Mouse (Mus musculus) liver, embryonic 14.5 days (tissue): ENCODE results near the gene Sox21. TPM values are rescaled to one million over a fixed set of nuclear protein-coding genes. Genes with fewer than 3 reads are reported as not detected.

Experiments used
- ATAC-seq: fragments of 200-750 bp; cut with Nextera tagmentation; 2 replicates; pipeline ENCODE4 v1.8.0; 2017; ENCODE audit warnings: moderate number of reproducible peaks, mild to moderate bottlenecking, moderate library complexity; ENCODE audit not compliant: insufficient read depth
- DNase-seq, 3 experiments: peaks; one replicate each; pipeline ENCODE4 v3.0.0-alpha.2; 2012 to 2013; ENCODE audit warnings: low read depth in 3 of 3, low spot score in 3 of 3
- H3K27ac ChIP-seq: fragments of 300-500 bp; sonication (generic); 2 replicates; pipeline ENCODE4 v1.5.1; 2014; ENCODE audit warnings: moderate library complexity, mild to moderate bottlenecking, control low read depth, inconsistent platforms
- H3K27me3 ChIP-seq: fragments of 300-500 bp; sonication (generic); 2 replicates; pipeline ENCODE4 v1.6.1; 2014; ENCODE audit warnings: mild to moderate bottlenecking, low read length, moderate library complexity; ENCODE audit not compliant: control insufficient read depth, insufficient read depth
- H3K36me3 ChIP-seq: fragments of 300-500 bp; sonication (generic); replicated peaks from 2 replicates; pipeline ENCODE4 v1.6.1; 2014; ENCODE audit warnings: low read depth; ENCODE audit not compliant: control insufficient read depth, insufficient read depth
- H3K4me1 ChIP-seq, 2 experiments: fragments of 200-500 bp in 1 of 2; fragments of 300-500 bp in 1 of 2; sonication (generic) in 1 of 2; replicated peaks; 2 replicates each; pipeline ENCODE4 v1.6.1; 2012 to 2014; ENCODE audit warnings: antibody characterized with exemption in 1 of 2, inconsistent platforms in 1 of 2, low read length in 1 of 2; ENCODE audit not compliant: control insufficient read depth in 2 of 2, insufficient read depth in 2 of 2
- H3K4me2 ChIP-seq: fragments of 300-500 bp; sonication (generic); 2 replicates; pipeline ENCODE4 v1.6.1; 2014; ENCODE audit warnings: low read depth, mild to moderate bottlenecking, control low read depth, moderate library complexity
- H3K4me3 ChIP-seq, 2 experiments: fragments of 200-500 bp in 1 of 2; fragments of 300-500 bp in 1 of 2; sonication (generic) in 1 of 2; 2 replicates each; pipeline ENCODE4 v1.5.1; 2012 to 2014; ENCODE audit warnings: low read depth in 2 of 2, low read length in 2 of 2, mild to moderate bottlenecking in 2 of 2, control low read depth in 1 of 2, inconsistent platforms in 1 of 2, moderate library complexity in 1 of 2; ENCODE audit not compliant: insufficient read depth in 1 of 2
- H3K9ac ChIP-seq: fragments of 300-500 bp; sonication (generic); replicated peaks from 2 replicates; pipeline ENCODE4 v1.6.1; 2014; ENCODE audit warnings: mild to moderate bottlenecking, control low read depth, moderate library complexity
- H3K9me3 ChIP-seq: fragments of 300-500 bp; sonication (generic); 2 replicates; pipeline ENCODE4 v1.6.1; 2016; ENCODE audit warnings: low read length, mixed read lengths; ENCODE audit not compliant: control insufficient read depth
- CTCF ChIP-seq: IDR thresholded peaks from 2 replicates; pipeline ENCODE4 v1.5.1; 2016; ENCODE audit warnings: antibody characterized with exemption, low read depth, control low read depth
- EP300 ChIP-seq: IDR thresholded peaks from 2 replicates; pipeline ENCODE4 v1.6.1; 2016; ENCODE audit warnings: antibody characterized with exemption, low read depth
- WGBS: fragments of 180-500 bp; shearing (Covaris S2); extraction: QIAGEN DNeasy Blood & Tissue Kit; methylation state at CpG from one replicate; pipeline ENCODE4 v1.1.7; 2014; ENCODE audit not compliant: insufficient replicate concordance; 5-methylcytosine and 5-hydroxymethylcytosine counted together
- polyA plus RNA-seq, 2 experiments: library from polyadenylated mRNA; depleted of rRNA in 1 of 2; stranded (reverse) in 1 of 2; unstranded in 1 of 2; fragments of >200 nt; fragmentation: Nextera tagmentation in 1 of 2; extraction: Ambion mirVana in 1 of 2; gene quantifications; 2 replicates each; pipeline versions ENCODE4 v1.2.1 to v1.2.3; 2012 to 2014

Sox21 gene
- polyA plus RNA-seq, 2 experiments: not detected

DNA sequence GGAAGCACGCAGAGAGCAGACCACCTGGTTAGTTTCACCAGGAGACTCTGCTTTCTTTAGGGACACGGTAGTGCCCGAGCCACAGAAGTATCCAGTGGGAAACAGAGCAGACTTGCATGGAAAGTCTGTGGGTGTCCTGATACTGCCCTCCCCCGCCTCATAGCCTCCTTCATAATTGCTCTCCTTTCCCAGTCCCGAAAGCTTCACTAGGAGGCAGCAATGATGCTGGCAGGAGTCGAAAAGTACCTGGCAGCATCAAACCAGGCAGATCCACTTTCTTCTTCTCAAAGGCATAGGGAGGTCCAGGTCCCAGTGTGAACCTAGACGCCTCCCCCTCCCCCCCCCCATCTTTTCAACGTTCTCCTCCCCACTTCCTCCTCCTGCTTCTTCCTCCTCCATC, 2.5 kb upstream of the Sox21 start:
- DNase-seq: no peak
- TF ChIP-seq EP300 (no peak), CTCF (no peak)
- WGBS: 8% methylated on average over 8 of the region's 8 CpGs

DNA sequence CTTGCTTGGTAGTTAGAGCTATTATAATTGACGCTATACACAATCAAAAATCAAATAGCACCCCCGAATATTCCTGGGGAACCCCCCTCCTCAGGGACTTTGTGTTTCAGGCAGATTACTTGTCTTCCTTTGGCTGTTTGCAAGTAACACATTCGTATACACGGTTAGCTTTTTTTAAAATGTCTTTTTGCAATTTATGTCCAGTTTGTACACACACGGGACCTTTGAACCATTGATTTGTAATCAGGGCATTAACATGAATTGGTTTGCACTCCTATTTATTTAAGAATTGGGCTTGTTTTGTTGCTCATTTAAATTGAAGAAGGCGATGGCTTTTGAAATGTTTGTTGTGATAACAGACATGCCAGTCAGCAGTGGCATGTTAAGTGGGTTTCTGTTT, 956 bp upstream of the Sox21 start:
- Histone ChIP-seq H3K4me1 (no peaks in the 10 kb centered on the region), H3K4me2 (no peak overlapping the region), H3K36me3 (no peaks in the 10 kb centered on the region), H3K27ac (no peak overlapping the region), H3K9ac (no peak overlapping the region), H3K4me3 (no peak overlapping the region), H3K27me3 (peaks cover 74% of the 10 kb centered on the region), H3K9me3 (no peaks in the 10 kb centered on the region)
- DNase-seq (no peak), ATAC-seq (no peak)
- no peak for TF ChIP-seq CTCF
- no peak for TF ChIP-seq EP300
- 9% methylated on average over 6 of the region's 6 CpGs for WGBS

More for the DNA sequence above, 2.5 kb upstream of the Sox21 start:
- no peaks in the 10 kb centered on the region for H3K9me3 ChIP-seq
- H3K27me3 ChIP-seq: peaks cover 61% of the 10 kb centered on the region
- ATAC-seq: no peak
- no peaks in the 10 kb centered on the region for H3K4me1 ChIP-seq
- H3K36me3 ChIP-seq: no peaks in the 10 kb centered on the region
- H3K4me3 ChIP-seq: no peak overlapping the region
- H3K4me2 ChIP-seq: no peak overlapping the region
- no peak overlapping the region for H3K27ac ChIP-seq
- no peak overlapping the region for H3K9ac ChIP-seq

DNA sequence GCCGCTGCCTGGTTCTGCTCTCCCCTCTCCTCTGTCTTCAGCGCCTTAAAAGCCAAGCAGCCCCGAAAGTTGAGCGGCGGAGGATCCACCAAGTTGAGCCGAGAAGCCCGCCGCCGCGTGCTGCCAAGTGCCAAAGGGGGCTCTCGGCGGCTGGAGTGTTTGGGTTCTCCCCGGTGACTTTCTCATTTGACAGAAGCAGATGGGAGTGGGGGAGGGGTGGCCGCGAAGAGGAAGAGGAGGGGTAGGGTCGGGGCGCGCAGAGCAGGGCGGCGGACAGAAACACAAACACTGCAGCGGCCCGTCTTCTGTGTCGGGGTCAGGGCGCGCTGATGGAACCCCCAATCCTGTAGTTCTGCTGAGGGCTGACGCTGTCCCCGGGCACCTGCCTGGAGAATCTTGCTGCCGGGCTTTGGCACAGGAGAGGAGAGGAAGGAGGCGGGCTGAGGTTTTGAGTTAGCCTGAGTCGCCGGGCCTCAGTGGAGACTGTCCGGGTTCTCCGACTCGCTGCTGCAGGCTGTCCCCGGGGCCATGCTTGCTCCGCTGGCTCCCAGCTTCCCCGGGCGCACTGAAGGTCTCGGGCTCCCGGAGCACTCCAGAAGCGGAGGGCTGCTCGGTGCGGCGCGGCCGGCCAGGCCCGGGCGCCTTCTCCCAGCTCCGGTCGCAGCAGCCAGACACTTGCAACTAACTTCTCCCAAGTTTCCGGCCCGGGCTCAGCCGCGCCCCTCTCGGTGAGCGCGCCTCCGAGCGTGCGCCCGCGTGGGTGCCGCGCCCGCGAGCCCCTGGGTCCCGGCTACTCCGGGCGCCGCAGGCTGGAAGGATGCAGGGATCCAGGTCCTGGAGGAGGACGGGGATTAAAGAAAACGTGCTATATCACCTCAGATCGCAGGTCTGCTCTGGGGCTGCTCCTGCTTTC, 601 bp downstream of the Sox21 start:
- H3K36me3 ChIP-seq: no peaks in the 10 kb centered on the region
- ATAC-seq (no peak), DNase-seq (no peak)
- TF ChIP-seq EP300: no peak
- no peak for TF ChIP-seq CTCF
- WGBS: under 1% methylated on average over 73 of the region's 73 CpGs
- no peak overlapping the region for H3K27ac ChIP-seq
- H3K4me2 ChIP-seq: peak overlapping the region; percentile 53
- peak overlapping the region in 1 of 2 experiments; percentile 25; a peak in 2 of 4 replicates for H3K4me3 ChIP-seq
- no peaks in the 10 kb centered on the region for H3K4me1 ChIP-seq
- no peak overlapping the region for H3K9ac ChIP-seq
- H3K9me3 ChIP-seq: no peaks in the 10 kb centered on the region
- H3K27me3 ChIP-seq: peaks cover 90% of the 10 kb centered on the region

DNA sequence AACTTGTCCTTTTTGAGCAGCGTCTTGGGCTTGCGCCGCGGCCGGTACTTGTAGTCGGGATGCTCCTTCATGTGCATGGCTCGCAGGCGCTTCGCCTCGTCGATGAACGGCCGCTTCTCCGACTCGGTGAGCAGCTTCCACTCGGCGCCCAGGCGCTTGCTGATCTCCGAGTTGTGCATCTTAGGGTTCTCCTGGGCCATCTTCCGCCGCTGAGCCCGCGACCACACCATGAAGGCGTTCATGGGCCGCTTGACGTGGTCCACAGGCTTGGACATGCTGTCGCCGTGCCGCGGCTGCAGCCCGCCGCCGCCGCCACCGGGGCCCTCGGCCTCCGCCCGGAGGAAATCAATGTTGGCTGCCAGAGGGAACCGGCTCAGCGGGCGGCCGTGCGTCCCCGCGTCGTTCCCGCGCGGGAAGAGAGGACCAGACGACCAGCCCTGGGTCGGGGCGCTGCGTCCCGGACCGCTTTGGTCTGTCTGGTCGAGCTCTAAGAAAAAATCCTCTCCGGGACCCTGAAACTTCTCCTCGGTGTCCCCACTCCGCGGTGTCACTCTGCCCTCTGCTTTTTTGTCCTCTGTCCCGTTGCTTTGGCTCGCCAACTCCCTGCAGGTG, 1.4 kb downstream of the Sox21 start:
- no peak for TF ChIP-seq EP300
- TF ChIP-seq CTCF: no peak
- no peak for DNase-seq
- Histone ChIP-seq H3K27ac (no peak overlapping the region), H3K4me3 (peak overlapping the region in 1 of 2 experiments; percentile 25; a peak in 1 of 4 replicates), H3K4me1 (no peaks in the 10 kb centered on the region), H3K9ac (no peak overlapping the region), H3K36me3 (no peaks in the 10 kb centered on the region), H3K27me3 (peaks cover 94% of the 10 kb centered on the region), H3K4me2 (peak overlapping the region; percentile 53), H3K9me3 (no peaks in the 10 kb centered on the region)
- ATAC-seq: no peak
- whole genome bisulfite sequencing: under 1% methylated on average over 60 of the region's 62 CpGs
